Mouse (Mus musculus): ENCODE data around the gene Cdt1.

DNA sequence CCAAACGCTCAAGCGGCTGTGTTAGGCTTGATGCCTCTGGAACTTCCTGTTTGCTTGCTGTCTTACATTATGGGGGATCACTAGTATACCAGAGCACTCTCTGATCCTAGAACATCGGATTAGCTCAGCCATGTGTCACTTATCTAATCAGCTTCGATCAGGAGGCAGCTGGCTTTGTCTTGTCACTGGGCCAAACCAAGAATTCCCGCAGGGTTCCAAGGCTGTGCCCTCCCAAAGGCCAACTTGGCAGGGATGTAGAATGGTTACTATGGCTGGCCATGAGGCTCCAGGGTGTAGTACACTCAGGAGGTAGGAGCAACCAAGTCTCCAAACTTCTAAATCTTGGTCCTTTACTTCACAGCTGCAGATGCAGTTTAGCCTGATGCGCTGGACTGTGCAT is 1.0 kb upstream of the Cdt1 start:
- no peak; the same call in 1 of the 2 replicates for TF ChIP-seq POLR2AphosphoS5 (IDR thresholded peaks at IDR 0.05; ENCODE audit: insufficient replicate concordance, low read depth, low read length)
- TF ChIP-seq CTCF (IDR thresholded peaks at IDR 0.05; ENCODE audit: low read depth, low read length), result no peak
- TF ChIP-seq GATA1 (IDR thresholded peaks at IDR 0.05; ENCODE audit: borderline replicate concordance, low read length), result no peak
- 0 out of 2 replicates have a peak, but pooled peaks have one; percentile 15 for TF ChIP-seq TAL1 (conservative IDR thresholded peaks at IDR 0.05; ENCODE audit: low read depth, low read length)

Data from G1E (cell line).